Mouse (Mus musculus): ENCODE measurements at regions not wholly inside any gene's neighbourhood (a gene's known extent, or its start where the extent isn't known, plus 50 kb on each side); places are given as distances from the start of the nearest gene placed in this dataset.

- DNase-seq (ENCODE audit: low spot score in 2 of 2) = no peak
These were observed 643.1 kb downstream of the Fgf12 start for GRCm38 (mm10) chr16:28109771-28110170.

All from left cerebral cortex, adult 9 months (tissue).